Mouse (Mus musculus) common myeloid progenitor, adult 5-6 weeks (primary cell): Measurements from ENCODE around the gene Rad51b. TPM values are rescaled to one million over a fixed set of nuclear protein-coding genes. Genes with fewer than 3 reads are reported as not detected.
A peak's percentile ranks its signal among the peaks of the same experiment; 100 is the strongest.

Experiments
- ATAC-seq: replicated peaks from 2 replicates; pipeline ENCODE4 v1.8.0; 2016; ENCODE audit warnings: low read depth, mild to moderate bottlenecking, moderate TSS enrichment, inconsistent platforms; ENCODE audit not compliant: poor library complexity, severe bottlenecking
- total RNA-seq: library from RNA; stranded (forward); fragments of 200-1000, 187-1606 nt; gene quantifications from 2 replicates; pipeline ENCODE4 v1.2.3, GENCODE M21; 2017

Rad51b gene
- total RNA-seq, 1 experiment from 2014 or later = 10.8 TPM

DNA sequence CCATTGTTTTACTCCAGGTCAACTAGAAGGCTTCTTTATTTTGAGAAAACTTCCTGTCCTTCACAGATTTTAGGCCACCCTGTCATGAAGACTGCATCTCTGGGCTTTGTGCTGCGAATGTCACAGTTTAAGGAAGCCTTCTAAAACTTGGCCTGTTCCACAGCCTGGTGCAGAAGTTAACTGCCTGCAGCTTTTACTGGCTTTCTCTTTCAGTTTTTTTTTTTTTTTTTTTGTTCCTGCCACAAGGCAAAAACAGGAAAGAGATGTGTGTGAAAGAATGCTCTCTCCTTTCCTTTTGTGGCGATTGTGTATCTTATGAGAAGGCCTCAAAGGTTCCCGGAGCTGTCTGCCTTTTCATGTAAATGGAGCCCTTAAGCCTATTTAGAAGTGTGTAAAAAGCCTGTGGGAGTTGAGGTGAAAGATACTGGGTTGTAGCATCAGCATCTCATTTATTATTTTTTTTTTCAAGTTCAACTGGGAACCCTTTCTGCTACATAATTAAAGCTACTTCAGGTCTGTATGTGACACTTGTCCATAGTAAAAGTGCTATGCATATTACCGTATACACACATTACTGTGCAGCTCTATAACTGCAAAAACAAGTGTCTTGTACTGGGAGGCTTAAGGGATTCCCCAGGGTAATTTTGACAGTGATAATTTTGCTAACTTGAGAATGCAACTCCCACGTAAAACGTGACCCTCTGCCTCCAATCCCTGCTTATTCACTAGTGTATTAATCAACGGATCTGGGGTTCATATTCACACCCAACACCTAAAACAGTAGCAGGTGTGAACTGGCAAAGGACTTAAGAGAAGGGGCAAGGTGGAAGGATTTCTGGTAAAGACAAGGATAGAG lies 328.8 kb downstream of the Rad51b start:
- peak; percentile 40 for ATAC-seq

DNA sequence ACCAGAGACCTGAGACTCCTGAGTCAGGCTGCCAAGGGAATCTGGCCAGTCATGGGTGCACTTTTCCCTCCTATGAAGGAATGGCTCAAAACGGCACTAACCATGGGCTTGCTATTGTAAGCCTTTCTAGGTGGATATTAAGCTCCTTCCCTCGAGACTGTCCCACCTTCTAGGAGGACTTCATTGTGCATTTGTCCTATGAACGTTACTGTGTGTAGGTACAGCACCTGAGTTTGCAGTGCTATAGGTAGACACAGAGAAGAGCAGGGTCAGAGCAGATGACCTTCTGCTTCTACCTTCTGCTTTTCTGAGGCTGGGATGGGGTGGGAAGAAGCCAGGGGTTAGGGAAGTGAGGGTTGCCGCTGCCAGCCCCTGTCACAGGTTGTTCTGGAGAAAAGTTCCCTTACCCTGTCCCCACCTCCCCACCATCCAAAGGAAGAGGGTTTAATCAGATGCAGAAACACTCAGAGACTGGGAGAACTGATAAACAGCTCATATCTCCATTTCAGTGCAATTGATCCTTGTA lies 329.5 kb downstream of the Rad51b start:
- ATAC-seq = 0 out of 2 replicates have a peak, but pooled peaks have one; percentile 23

DNA sequence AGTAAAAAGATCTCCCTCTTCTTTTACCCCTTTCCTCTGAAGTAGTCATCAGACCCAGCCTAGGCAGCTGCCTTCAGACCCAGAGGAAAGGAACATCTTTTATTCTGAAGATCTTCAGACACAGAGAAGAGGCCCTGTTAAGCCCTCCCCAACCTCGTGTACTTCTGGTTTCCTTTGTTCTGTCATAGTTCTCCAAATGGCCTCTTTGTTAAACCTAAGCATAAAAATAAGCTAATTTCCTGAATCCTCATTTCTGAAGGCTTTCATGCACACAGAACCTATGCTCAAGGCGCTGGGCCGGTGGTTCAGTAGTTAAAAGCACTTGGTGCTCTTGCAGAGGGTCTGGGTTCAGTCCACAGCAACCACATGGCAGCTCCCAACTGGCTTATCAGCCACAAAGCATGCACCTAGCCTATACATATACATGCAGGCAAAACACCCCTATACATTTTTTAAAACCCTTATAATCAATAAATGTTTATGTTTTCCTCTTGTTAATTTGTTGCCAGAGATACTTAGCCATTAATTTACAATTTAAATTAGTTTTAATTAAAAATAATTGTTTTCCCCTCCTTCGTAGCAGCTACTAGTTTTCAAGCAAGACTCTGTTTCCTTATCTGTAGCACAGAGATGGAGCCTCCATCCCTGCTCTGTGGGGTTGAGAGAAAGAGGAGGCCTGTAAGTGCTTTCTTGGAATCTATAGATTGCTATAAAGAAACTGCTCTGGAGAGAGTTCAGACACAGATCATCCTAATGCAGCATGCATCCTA lies 330.5 kb downstream of the Rad51b start:
- ATAC-seq = no peak

DNA sequence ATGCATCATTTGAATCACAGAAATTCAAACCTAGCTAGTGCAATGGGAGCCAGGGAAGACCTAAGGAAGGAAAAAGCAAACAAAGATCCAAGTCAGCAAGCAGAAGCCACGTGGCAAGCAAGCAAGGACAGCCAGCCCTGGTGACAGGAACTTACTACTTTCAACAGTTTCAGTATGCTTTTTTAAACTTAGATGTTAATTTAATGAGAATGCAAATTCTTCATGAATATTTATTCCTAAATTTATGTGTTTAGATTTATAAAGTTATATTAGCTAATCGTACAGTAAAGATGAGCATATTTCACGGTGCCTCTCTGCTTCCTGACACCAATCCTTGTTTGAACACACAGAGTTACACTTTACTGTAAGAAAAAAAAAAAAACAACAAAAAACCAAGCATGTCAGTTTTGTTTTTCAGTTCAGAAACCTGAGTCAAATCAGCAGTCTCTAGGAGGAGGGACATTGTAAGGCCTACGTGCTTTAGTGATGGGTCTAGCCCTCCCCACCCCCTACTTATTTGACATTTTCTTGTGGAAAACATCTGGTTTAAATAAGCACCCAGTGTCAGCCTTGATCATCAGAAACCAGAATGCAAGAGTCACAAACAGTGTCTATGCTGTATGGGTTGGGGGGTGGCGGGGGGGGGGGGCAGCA lies 331.2 kb downstream of the Rad51b start:
- ATAC-seq = no peak

DNA sequence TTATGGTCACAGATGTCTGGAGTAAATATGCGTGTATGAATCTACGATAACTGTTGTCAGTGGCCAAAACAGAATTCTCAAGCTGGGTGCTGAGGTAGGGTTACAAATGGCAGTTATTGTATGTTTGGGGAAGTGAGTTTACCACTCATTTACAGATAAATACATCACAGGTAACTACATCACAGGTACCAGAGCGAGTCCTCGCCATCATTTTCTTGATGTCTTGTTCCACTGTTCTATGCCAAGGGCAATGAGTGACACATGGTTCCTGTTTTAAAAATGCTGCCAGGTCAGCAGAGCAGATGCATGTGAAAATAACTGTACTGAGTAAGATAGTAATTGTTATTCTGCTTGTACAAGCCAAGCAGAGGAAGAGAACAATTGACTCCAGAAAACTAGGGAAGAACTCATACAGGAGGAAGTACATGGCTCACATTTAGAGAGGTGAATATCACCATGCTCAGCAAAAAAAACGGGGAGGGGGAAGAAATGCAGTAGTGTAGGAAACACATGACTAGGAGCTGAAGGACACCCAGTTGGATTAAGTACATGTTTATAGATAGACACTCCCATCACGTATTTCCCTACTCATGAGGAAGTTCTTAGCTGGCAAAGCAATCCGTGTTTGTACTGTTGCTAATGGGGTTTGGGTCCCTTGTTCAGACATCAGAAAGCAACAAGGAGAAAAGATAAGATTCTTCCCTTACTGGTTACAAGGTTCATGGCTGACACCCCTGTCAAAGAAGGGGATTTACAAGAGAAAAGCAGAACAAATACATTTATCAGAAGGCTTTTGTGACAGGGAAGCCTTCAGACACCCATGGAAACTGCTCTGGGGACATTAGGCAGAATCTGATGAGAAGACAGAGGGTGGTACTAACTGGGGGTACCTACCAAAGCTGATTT lies 333.1 kb downstream of the Rad51b start:
- peak; percentile 39 for ATAC-seq

DNA sequence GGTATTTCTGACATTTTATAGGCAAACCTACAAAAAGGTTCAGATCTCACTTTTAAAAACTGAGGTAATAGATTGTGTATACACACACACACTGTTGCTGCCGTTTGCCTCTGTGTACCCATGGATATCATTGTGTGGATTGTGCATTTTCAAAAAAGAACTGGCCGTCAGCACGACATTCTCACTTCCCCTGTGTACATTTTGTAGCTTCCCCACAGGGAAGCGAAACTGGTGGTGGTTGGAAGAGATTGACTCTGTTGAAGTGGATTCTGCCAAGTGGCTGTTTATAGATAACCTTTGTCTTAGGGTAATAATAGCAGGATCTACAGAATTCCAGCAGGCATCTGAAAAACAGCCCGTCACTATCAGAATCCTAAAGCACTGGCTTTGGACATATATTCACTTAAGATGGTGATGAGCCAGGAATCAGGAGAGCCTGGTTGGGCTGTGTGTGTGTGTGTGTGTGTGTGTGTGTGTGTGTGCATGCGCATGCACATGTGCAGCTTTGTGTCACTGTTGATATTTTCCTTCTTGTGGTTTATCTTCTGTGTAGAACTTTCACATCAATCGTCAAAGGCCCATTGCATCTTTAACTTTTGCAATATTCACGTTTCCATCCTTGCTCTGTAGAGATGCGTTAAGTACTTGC lies 336.5 kb downstream of the Rad51b start:
- ATAC-seq = peak; percentile 62

DNA sequence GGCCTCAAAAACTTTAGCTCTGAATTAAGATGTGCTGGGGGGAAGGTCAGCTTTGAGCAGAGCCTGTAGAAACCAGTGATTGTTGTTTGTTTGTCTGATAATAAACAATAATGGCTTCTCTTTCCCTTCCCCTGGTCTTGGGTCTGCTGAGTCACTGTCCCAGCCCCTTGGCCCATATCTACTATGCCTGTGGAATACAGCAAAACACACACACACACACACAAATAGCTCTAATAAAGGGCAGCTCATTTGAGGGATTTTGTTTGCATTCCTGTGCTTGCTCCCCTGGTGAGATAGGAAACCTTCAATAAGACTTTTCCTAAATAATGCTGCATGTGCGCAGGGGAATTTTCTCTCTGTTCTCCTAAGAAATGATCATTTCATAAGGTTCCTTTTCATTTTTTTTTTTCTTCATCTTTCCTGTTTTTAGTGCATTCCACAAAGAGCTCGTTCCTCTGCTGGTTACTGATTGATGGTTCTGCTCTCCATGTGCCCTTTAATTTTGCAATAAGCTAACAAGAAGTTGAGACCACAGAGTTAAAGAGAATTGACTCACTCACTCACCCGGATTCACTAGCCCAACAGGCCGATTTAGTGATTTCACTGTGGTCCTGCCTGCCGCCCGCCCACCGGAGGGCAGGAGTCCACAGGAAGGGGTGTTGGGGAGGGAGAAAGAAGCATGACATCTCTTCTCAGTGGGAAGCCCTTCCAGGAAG lies 344.6 kb downstream of the Rad51b start:
- peak; percentile 37; the same call in 1 of the 2 replicates for ATAC-seq

DNA sequence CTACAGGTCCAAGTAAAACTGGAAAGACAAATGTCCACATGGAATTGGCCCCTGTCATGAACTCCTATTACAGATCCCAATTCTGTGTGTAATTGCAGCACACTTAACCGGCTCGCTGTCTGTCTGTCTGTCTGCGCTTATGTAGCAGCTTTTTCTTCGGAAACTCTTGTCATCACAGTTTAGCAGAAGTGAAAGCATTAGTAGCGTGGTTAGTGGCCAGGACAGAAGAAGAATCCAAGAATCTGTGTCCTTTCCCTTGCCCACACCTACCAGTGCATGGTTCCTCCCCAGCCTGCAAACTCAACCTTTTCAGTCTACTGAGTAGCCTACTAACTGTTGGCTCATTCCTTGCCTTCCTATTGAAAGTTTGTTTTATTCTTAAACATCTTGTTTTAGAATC lies 345.6 kb downstream of the Rad51b start:
- ATAC-seq = peak; percentile 60

DNA sequence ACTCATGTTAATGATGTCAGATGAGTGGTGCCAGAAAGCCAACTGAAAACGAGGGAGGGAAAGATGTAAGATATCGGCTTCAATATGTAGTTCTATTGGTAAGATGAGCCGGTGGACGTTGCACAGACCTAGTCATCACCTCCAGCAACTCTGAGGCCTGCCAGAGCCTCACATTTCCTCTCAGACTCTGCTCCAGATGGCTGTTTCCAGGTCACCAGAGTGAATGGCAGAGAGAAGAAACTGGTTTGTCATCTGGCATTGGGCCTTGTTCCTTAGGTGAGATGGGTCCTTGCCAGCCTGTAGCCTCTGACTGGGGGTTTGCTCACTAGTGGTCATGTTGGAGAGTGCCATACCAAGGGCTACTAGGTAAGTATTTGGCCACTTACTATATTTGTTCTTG lies 348.6 kb downstream of the Rad51b start:
- no peak for ATAC-seq

DNA sequence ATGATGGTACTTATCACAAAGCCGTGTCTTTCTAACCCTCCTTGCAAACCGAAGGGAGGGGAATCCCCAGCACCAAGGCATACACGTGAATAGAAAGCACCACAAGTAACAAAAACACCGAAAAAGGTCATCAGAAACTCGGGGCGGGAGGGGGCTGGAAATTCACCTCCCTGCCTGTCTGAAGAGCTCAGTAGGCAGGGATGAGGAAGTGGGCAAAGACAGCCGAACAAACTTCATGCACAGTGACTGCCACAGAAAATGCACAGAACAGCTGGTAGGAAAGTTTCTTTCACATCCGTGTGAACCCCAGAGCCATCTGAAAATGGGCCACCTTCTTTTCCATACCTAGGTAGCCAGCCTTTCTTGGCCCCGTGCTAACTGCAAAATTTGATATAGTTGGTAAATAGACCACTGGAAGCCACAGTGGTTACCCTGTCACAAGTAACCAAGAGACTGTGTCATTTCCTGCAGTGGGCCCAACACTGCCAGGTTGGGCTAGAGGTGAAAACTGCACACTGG lies 349.6 kb downstream of the Rad51b start:
- peak; percentile 77 for ATAC-seq

DNA sequence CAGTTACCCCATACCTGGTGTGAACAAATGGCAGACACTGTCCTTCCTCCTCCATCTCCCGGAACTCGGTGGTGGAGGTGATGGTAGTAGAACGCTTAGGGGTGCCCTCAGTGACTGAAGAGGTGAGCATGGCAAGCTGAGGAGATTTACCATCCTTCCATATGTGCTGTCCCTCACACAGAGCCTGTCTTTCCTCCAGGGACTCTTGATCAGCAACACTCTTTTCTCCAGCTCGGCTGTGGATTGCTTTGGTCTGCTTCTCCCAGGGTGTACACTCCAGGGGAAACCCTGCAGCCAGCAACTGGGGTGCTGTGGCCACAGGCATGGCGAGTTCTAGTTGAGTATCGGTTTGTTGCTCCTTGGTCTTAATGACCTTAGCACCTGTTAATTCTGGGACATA lies 350.3 kb downstream of the Rad51b start:
- ATAC-seq = no peak

DNA sequence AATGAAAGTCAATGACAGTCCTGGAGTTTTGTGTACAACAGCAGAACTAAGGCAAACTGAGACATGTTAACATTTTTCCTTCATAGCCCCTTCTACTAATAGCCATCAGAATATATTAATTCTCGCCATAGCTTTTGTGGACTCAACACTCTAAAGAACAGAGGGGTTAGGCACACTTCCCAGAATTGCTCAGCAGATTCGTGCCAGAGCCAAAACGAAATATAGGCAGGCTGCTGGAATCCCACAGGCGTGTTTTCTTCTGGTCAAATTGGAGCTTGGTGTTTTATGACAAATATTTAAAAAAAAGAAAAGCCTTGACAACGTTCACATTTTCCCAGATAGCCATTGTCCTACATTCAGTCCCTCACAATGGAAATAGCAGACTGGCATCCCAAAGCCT lies 350.9 kb downstream of the Rad51b start:
- ATAC-seq = no peak

DNA sequence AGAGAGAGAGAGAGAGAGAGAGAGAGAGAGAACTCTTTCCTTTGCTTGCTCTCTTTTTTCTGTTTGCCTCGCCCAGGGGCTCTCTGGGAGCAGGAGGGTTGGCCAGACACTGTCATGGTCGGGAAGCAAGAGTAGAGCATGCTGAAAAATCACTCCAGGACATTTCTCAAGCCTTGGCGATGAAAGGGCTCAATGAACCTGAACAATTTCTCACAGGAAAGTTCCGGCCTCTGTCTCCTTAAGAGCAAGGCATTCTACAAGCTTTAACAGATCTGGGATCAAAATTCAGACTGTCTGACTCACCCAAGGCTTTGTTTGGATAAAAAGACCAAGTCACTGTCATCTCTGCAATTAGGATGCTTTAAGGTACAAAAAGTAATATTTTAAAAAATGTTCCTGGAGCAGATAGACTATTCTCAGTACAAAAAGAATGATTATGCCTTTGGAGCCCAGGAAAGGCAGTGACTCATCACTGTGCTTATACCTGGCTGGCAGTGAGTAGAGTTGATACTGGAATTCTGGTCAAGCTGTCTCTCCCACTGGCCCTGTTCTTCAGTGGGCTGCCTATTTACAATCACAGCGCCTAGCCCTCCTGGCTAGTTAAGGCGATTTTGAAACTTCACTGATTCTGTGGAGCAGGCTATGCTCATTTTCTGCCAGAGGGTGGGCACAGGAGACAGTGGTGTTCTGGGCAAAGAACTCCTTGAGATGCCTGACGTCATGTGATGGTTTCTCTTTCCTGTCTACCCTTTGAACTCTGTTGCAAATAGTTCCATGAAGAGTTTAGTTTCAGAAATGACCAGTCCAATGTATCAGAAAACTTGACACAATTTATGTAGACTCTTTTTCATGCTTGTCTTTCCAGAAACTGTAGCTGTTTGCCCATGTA lies 352.0 kb downstream of the Rad51b start:
- ATAC-seq = no peak

DNA sequence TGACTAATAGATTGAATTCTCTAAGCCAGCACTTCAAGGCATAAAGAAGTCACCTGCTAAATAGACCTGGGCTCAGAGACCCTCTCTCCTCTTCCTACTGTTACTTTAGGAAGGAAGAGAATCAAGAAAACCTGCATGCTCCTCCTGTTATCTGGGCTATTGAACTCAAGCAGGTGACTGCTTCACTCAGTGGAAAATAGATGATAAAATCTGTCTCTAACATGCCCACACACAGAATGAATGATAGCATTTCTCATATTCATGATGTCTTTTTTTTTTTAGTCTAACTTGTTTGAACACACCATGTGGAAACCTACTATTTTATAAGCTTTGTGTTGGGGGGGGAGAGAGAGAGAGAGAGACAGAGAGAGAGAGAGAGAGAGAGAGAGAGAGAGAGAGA lies 352.7 kb downstream of the Rad51b start:
- ATAC-seq = no peak

DNA sequence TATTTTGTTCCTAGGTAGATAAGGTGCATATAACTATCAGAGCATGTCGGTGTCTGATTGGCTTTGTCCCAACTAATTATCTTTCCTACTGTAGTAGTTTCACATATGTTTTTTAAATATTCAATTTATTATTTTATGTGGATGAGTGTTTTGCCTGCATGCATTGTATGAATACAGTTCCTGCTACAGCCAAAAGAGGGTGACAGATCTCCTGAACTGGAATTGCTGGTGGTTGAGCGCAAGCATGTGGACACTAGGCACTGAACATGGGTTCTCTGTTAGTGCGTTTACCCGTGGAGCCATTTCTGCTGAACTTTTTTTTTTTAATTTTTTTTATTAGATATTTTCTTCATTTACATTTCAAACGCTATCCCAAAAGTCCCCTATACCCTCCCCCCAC lies 358.1 kb downstream of the Rad51b start:
- no peak for ATAC-seq

DNA sequence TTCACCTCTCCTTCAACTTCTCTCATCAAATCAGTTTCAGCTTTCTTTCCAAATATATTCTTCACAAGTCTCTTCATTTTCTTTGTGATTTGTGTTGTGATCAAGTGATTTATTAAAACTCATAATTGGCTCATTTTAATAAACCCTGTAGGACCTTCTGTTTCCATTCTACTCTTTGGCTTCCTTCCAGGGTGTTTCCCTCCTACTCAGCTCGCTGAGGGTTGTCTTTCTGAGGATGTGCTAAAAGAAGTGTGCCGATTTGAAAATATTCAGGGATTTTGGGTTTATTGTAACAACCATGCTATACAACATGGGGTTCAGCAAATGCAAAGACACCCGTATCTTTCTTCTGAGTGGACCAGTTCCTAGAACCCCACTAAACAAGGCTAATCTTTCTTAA lies 361.8 kb downstream of the Rad51b start:
- ATAC-seq = no peak

DNA sequence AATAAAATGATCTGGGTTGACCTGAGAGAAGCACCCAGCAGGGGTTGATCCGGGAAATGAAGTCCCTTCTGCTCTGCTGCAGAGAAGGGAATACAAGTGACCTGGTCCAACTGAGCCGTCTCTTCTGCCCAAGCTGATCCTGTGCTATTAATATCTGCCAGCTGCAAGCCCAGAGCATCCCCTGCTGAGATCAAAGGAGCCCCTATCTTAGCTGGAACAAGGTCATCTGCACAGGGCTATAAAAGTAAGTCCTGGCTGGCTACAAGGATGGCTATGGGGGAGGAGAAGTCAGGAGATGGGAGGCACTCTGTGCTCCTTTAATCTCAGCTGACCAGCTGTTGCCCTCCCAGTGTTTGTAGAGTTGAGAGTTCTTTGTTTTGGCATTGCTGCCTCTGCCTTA lies 364.2 kb downstream of the Rad51b start:
- no peak for ATAC-seq
